Mouse (Mus musculus): ENCODE measurements around the gene 1700023F06Rik.

1700023F06Rik gene

GRCm38 (mm10) chr11:103160738-103161137 is 47.6 kb downstream of the 1700023F06Rik start:
- DNase-seq: no peak

GRCm38 (mm10) chr11:103158621-103159478 is 49.5 kb downstream of the 1700023F06Rik start:
- DNase-seq: peak; percentile 89

GRCm38 (mm10) chr11:103149771-103150170 is 58.6 kb downstream of the 1700023F06Rik start:
- DNase-seq: no peak

All from right cerebral cortex, adult 18-20 months (tissue).